Mouse (Mus musculus): Measurements from ENCODE around the gene Wbp2.
A peak's percentile ranks its signal among the peaks of the same experiment; 100 is the strongest.

DNA sequence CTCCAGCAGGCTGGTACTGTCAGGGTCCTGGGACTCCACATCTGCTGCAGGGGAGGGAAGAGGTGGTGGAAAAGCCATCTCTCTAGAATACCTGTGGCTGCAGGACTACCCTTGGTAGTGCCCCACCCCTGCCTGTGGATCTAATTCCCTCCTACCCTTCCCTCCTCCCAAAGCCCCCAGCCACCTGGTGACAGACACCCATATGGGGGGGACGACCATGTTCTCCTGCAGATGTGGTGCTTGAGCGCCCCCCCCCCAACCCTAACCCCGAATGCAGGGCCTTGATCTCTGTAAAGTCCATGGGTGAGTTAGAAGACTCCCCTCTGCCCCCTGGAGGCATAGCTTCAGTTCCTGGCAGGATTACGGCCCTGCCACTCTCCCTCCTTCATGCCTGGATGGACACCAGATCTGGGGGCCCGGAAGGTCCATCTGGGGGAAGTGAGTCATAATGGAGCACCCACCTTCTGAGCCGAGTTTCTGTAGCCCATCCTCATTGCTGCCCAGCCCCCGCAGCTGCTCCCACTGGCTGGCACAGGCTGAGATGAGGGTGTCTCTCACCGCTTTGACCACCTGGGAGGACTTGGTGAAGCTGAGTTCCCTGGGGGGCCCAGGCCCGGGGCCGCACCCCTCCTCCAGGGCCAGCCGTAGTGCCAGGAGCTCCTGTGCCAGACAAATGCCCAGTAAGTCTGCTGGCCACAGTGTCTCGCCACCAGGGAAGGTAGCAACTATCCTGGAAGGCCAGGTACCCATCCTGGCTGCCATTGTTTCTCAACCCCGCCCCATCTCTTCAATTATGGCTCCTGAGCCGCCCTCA, 20.4 kb upstream of the Wbp2 start:
- TF ChIP-seq EP300 (IDR thresholded peaks at IDR 0.05; ENCODE audit: low read depth) = no peak
- peak; percentile 40 for TF ChIP-seq CTCF (IDR thresholded peaks at IDR 0.05; ENCODE audit: low read depth)
